Comparison of ENCODE assay signal across 13 mouse cellular contexts in genomic region chr12:31236861-31237595, GRCm38 (mm10). TPM values are rescaled to one million over a fixed set of nuclear protein-coding genes. Genes with fewer than 3 reads are reported as not detected.
DNase-seq lines count a peak whose midpoint lies in the region; ATAC-seq and TF ChIP-seq lines count a peak whose summit lies in the region.
"Had no signal": no experiment of that assay in that cellular context is flagged by ENCODE, and none has a peak within 500 bp of the region (broad histone marks: within the 10 kb centered on the region; RNA-seq: fewer than 3 reads in every experiment).

No protein-coding gene starts in this region.

- no peaks in the 10 kb centered on the region for H3K27me3 ChIP-seq in embryonic facial prominence, embryonic 10.5 days (replicated peaks; ENCODE audit: low read depth, poor library complexity, severe bottlenecking)
- H3K27me3 ChIP-seq in limb, embryonic 14.5 days (ENCODE audit: control insufficient read depth, insufficient read depth, low read length): no peaks in the 10 kb centered on the region
- no peaks in the 10 kb centered on the region for H3K27me3 ChIP-seq in forebrain, embryonic 14.5 days (replicated peaks; ENCODE audit: control insufficient read depth, insufficient read depth, low read length)
- H3K27me3 ChIP-seq: intestine, embryonic 15.5 days; liver, embryonic 13.5 days had no signal

- intact Hi-C loops in left cerebral cortex, postnatal 14 days (cut with DNase I): no loop called here
- intact Hi-C loops in left cerebral cortex, postnatal 4 days (cut with DNase I): no loop called here

- no peak for TF ChIP-seq POLR2A in limb, embryonic 14.5 days (IDR thresholded peaks at IDR 0.05; ENCODE audit: borderline replicate concordance, extremely low read depth, insufficient read depth, insufficient read length)

- 56% methylated on average over 12 of the region's 12 CpGs for WGBS in embryonic facial prominence, embryonic 10.5 days
- 50% methylated on average over 12 of the region's 12 CpGs for WGBS in limb, embryonic 14.5 days
- WGBS in forebrain, embryonic 14.5 days: 81% methylated on average over 12 of the region's 12 CpGs

- peaks cover 38% of the 10 kb centered on the region for H3K4me1 ChIP-seq in embryonic facial prominence, embryonic 10.5 days
- peaks cover 12% of the 10 kb centered on the region for H3K4me1 ChIP-seq in limb, embryonic 14.5 days (ENCODE audit: control insufficient read depth, insufficient read depth, low read length)
- H3K4me1 ChIP-seq in forebrain, embryonic 14.5 days (ENCODE audit: control insufficient read depth, insufficient read depth, low read length): no peaks in the 10 kb centered on the region
- H3K4me1 ChIP-seq: liver, embryonic 13.5 days had no signal

- H3K36me3 ChIP-seq in embryonic facial prominence, embryonic 10.5 days (replicated peaks): no peaks in the 10 kb centered on the region
- H3K36me3 ChIP-seq in limb, embryonic 14.5 days (ENCODE audit: control insufficient read depth, insufficient read depth, low read length): no peaks in the 10 kb centered on the region
- no peaks in the 10 kb centered on the region for H3K36me3 ChIP-seq in forebrain, embryonic 14.5 days (ENCODE audit: control insufficient read depth, insufficient read depth, low read length)
- H3K36me3 ChIP-seq: G1E; intestine, embryonic 15.5 days; liver, embryonic 13.5 days had no signal

- H3K9ac ChIP-seq in limb, embryonic 14.5 days (ENCODE audit: low read depth, low read length, severe bottlenecking): no peak overlapping the region
- no peak overlapping the region for H3K9ac ChIP-seq in forebrain, embryonic 14.5 days (ENCODE audit: low read length)
- H3K9ac ChIP-seq: intestine, embryonic 15.5 days; liver, embryonic 13.5 days had no signal

- H3K4me2 ChIP-seq in limb, embryonic 14.5 days (replicated peaks; ENCODE audit: low read depth, low read length, severe bottlenecking): peak overlapping the region; percentile 5; the same call in 1 of the 2 replicates
- H3K4me2 ChIP-seq in forebrain, embryonic 14.5 days (ENCODE audit: low read length): no peak overlapping the region
- H3K4me2 ChIP-seq: intestine, embryonic 15.5 days; liver, embryonic 13.5 days had no signal

- peak overlapping the region; percentile 66 for H3K27ac ChIP-seq in embryonic facial prominence, embryonic 10.5 days (replicated peaks)
- H3K27ac ChIP-seq in limb, embryonic 14.5 days (replicated peaks; ENCODE audit: low read depth, low read length): no peak overlapping the region
- H3K27ac ChIP-seq in forebrain, embryonic 14.5 days (ENCODE audit: low read depth, low read length): no peak overlapping the region
- H3K27ac ChIP-seq: intestine, embryonic 15.5 days; liver, embryonic 13.5 days had no signal

- H3K9me3 ChIP-seq in embryonic facial prominence, embryonic 10.5 days: no peaks in the 10 kb centered on the region
- H3K9me3 ChIP-seq in limb, embryonic 14.5 days (ENCODE audit: control insufficient read depth, low read length): no peaks in the 10 kb centered on the region
- H3K9me3 ChIP-seq in forebrain, embryonic 14.5 days (replicated peaks; ENCODE audit: control insufficient read depth, low read length): no peaks in the 10 kb centered on the region
- H3K9me3 ChIP-seq: G1E; intestine, embryonic 15.5 days; liver, embryonic 13.5 days had no signal

- H3K4me3 ChIP-seq in embryonic facial prominence, embryonic 10.5 days: peak overlapping the region; percentile 16; the same call in 1 of the 2 replicates
- no peak overlapping the region for H3K4me3 ChIP-seq in limb, embryonic 14.5 days (replicated peaks; ENCODE audit: low read length)
- no peak overlapping the region for H3K4me3 ChIP-seq in forebrain, embryonic 14.5 days (ENCODE audit: low read depth, low read length)
- H3K4me3 ChIP-seq: intestine, embryonic 15.5 days; liver, embryonic 13.5 days had no signal

- DNase-seq in left cerebral cortex, postnatal 14 days (ENCODE audit: low spot score in 2 of 2): peak; percentile 11 to 47
- no peak for DNase-seq in left cerebral cortex, postnatal 4 days
- peak; percentile 63 for DNase-seq in brain, adult 2 months (ENCODE audit: low read depth, low spot score)
- peak; percentile 35 for DNase-seq in embryonic facial prominence, embryonic 10.5 days (ENCODE audit: low spot score)
- no peak for DNase-seq in limb, embryonic 14.5 days (ENCODE audit: low spot score)
- no peak for DNase-seq in ovary, adult 18-20 months (ENCODE audit: low spot score)
- no peak for DNase-seq in heart, adult 9 months (ENCODE audit: low spot score in 2 of 2)
- no peak for DNase-seq in forebrain, embryonic 14.5 days (ENCODE audit: low spot score)
- DNase-seq: gastrocnemius, postnatal 10 days; liver, embryonic 13.5 days had no signal

- no peak for ATAC-seq in limb, embryonic 14.5 days (ENCODE audit: low FRiP score, low read depth)
- no peak for ATAC-seq in forebrain, embryonic 14.5 days
- ATAC-seq: intestine, embryonic 15.5 days had no signal

RNA-seq across cellular contexts. Expression of gene Gm6993, which starts 3.5 kb away (rescaled TPM):
- not detected for total RNA-seq in left cerebral cortex, postnatal 14 days (2021)
- not detected for total RNA-seq in left cerebral cortex, postnatal 4 days (2021)
- polyA plus RNA-seq in embryonic facial prominence, embryonic 10.5 days (2016; fragmentation: Nextera tagmentation; extraction: Ambion mirVana): not detected in 2 replicates
- polyA plus RNA-seq in limb, embryonic 14.5 days (2012; rRNA removed): not detected in 2 replicates
- polyA plus RNA-seq in limb, embryonic 14.5 days (2014; fragmentation: Nextera tagmentation; extraction: Ambion mirVana): not detected in 2 replicates
- polyA plus RNA-seq in forebrain, embryonic 14.5 days (2014; fragmentation: Nextera tagmentation; extraction: Ambion mirVana): not detected in 2 replicates
- total RNA-seq: G1E; gastrocnemius, postnatal 10 days had no signal
- polyA plus RNA-seq: G1E; intestine, embryonic 15.5 days; liver, embryonic 13.5 days; spleen, adult 2 months had no signal

RNA-seq across cellular contexts. Expression of gene Lamb1, which starts 28.0 kb away (rescaled TPM):
- total RNA-seq in left cerebral cortex, postnatal 14 days (2021): 10 to 100 TPM; 26.2 to 28.1 TPM
- 10 to 100 TPM; 50.9 to 55.7 TPM for total RNA-seq in left cerebral cortex, postnatal 4 days (2021)
- 37.2 and 42.5 TPM in 2 replicates for polyA plus RNA-seq in embryonic facial prominence, embryonic 10.5 days (2016; fragmentation: Nextera tagmentation; extraction: Ambion mirVana)
- polyA plus RNA-seq in limb, embryonic 14.5 days (2012; rRNA removed): 69.8 and 76.6 TPM in 2 replicates
- 67.2 and 76.3 TPM in 2 replicates for polyA plus RNA-seq in limb, embryonic 14.5 days (2014; fragmentation: Nextera tagmentation; extraction: Ambion mirVana)
- polyA plus RNA-seq in forebrain, embryonic 14.5 days (2014; fragmentation: Nextera tagmentation; extraction: Ambion mirVana): 13.6 and 17.5 TPM in 2 replicates
- polyA plus RNA-seq: G1E had no signal

Comparison
In these comparisons a context has a peak if more than half of its experiments do, and no peak if none do; other contexts are left out.
1. DNase-seq: peak in left cerebral cortex, postnatal 14 days (2 of 2), brain, adult 2 months (single experiment) and embryonic facial prominence, embryonic 10.5 days (single experiment); none in left cerebral cortex, postnatal 4 days (single experiment), limb, embryonic 14.5 days (single experiment), ovary, adult 18-20 months (single experiment), heart, adult 9 months (0 of 2) and forebrain, embryonic 14.5 days (single experiment).